Mouse (Mus musculus) ES-Bruce4 (cell line): ENCODE measurements around the gene Pigp. TPM values are rescaled to one million over a fixed set of nuclear protein-coding genes. Genes with fewer than 3 reads are reported as not detected.

Experiments
- H3K27ac ChIP-seq: 2 replicates; pipeline ENCODE4 v1.5.1; 2012; ENCODE audit warnings: low read length, inconsistent platforms; ENCODE audit not compliant: insufficient read depth
- H3K27me3 ChIP-seq: 2 replicates; pipeline ENCODE4 v1.6.1; 2012; ENCODE audit warnings: mild to moderate bottlenecking, low read length, inconsistent platforms; ENCODE audit not compliant: control insufficient read depth, poor library complexity, insufficient read depth, severe bottlenecking
- H3K36me3 ChIP-seq: 2 replicates; pipeline ENCODE4 v1.6.1; 2012; ENCODE audit warnings: inconsistent platforms, mild to moderate bottlenecking, low read length, moderate library complexity; ENCODE audit not compliant: control insufficient read depth, poor library complexity, insufficient read depth, severe bottlenecking
- H3K4me1 ChIP-seq: one replicate; pipeline ENCODE4 v1.8.1; 2011; ENCODE audit warnings: low read length; ENCODE audit not compliant: control insufficient read depth, insufficient read depth
- H3K4me3 ChIP-seq: 2 replicates; pipeline ENCODE4 v1.5.1; 2011; ENCODE audit warnings: low read depth, mild to moderate bottlenecking, low read length
- H3K9ac ChIP-seq: 2 replicates; pipeline ENCODE4 v1.6.1; 2012; ENCODE audit warnings: low read depth, mild to moderate bottlenecking, inconsistent platforms; ENCODE audit not compliant: poor library complexity, severe bottlenecking
- H3K9me3 ChIP-seq: replicated peaks from 2 replicates; pipeline ENCODE4 v1.6.1; 2012; ENCODE audit warnings: mild to moderate bottlenecking, low read length, inconsistent platforms; ENCODE audit not compliant: control insufficient read depth, poor library complexity, insufficient read depth, severe bottlenecking
- CTCF ChIP-seq: IDR thresholded peaks from one replicate; pipeline ENCODE4 v1.8.1; 2011; ENCODE audit warnings: low read depth, low read length
- EP300 ChIP-seq: IDR thresholded peaks from 2 replicates; pipeline ENCODE4 v1.6.1; 2011; ENCODE audit warnings: low read depth, low read length; ENCODE audit not compliant: insufficient read depth
- POLR2A ChIP-seq: IDR thresholded peaks from one replicate; pipeline ENCODE4 v1.8.1; 2011; ENCODE audit warnings: low read length; ENCODE audit not compliant: insufficient read depth
- polyA plus RNA-seq: library from polyadenylated mRNA; stranded (reverse); fragments of >200 nt; gene quantifications from 2 replicates; pipeline ENCODE4 v1.2.4, GENCODE M21; 2011; ENCODE audit warnings: low read depth; ENCODE audit not compliant: missing spikeins, insufficient read depth, insufficient read length

Gene Pigp
- polyA plus RNA-seq = 54.7 and 65.3 TPM in 2 replicates

DNA sequence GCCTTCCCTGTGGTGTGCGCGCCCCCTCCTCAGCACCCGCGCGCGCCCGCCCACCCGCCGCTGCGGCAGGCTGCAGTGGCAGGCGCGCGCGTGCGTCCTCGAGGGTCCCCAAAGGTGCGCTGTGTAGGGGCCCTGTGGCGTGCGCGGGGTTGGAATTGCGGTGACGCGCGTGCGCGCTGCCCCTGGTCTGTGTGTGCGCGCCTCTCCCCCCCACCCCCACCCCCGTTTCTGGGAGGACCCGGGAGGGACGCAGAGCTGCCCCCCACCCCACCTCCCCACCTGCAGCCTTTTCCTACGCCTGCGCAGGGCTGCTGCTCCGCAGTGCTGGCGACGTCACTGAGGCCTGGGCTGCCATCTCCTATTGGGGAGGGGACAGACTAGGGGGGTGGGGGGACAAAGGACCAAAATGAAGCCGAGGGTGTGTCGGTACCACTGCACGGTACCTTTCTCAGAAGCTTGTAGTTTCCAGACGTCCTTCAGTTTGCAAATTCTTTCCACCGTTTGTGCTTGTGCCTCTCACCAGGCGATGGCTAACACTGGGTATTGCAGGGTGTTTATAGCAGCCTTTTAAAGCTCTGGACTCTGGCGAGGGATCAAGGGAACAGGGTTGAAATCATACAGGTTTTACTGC, at the start of gene Pigp:
Gene Pigp (minus strand): TSS at position 542 of the 631 bp plus-strand sequence.
- H3K27me3 ChIP-seq = no peaks in the 10 kb centered on the region
- no peaks in the 10 kb centered on the region for H3K36me3 ChIP-seq
- peak within 1 kb of the TSS; percentile 87 for H3K4me3 ChIP-seq
- H3K9me3 ChIP-seq = no peaks in the 10 kb centered on the region
- no peak for TF ChIP-seq POLR2A
- no peak for TF ChIP-seq CTCF
- no peak for TF ChIP-seq EP300
- peak within 1 kb of the TSS; percentile 88 for H3K9ac ChIP-seq
- H3K27ac ChIP-seq = no peak within 1 kb of the TSS
- no peaks in the 10 kb centered on the region for H3K4me1 ChIP-seq

DNA sequence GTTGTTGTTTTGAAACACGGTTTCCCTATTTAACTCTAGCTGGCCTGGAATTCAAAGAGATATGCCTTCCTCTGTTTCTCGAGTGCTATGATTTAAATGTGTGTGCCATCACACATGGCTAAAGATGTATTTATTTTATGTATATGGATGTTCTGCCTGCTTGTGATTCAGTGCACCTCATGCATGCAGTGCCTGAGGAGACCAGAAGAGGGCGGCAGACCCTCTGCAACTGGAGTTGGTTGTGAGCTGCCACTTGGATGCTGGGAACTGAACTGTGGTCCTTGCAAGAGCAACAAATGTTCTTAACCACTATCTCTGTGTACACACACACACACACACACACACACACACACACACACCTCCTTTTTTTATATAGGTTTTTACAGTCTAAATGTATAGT, 48.9 kb upstream of the Pigp start:
- peaks cover 17% of the 10 kb centered on the region for H3K36me3 ChIP-seq

DNA sequence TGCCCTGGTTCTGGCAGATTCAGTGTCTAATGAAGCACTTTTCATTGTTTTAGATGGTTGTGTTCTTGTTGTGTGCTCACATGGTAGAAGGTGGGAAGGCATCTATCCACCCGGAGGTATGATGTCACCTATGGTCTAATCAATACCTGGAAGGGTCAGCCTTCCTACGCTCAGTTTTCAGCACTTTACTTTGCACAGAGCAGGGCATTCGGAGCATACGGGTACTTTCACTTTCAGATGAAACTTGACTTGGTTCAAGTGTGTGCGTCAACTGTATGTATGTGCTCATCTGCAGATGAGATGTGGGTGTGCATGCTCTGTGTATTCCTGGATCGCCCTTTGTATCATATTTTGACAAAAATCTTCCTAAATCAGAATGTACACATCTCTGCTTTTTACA, 42.5 kb upstream of the Pigp start:
- no peak overlapping the region for H3K9ac ChIP-seq
- H3K27me3 ChIP-seq = no peaks in the 10 kb centered on the region
- peaks cover 7% of the 10 kb centered on the region for H3K36me3 ChIP-seq
- H3K4me3 ChIP-seq = no peak overlapping the region
- TF ChIP-seq CTCF (no peak), EP300 (no peak), POLR2A (no peak)
- H3K9me3 ChIP-seq = no peaks in the 10 kb centered on the region
- H3K4me1 ChIP-seq = no peaks in the 10 kb centered on the region
- no peak overlapping the region for H3K27ac ChIP-seq

More for the DNA sequence above, 48.9 kb upstream of the Pigp start:
- H3K9me3 ChIP-seq = no peaks in the 10 kb centered on the region; the same call in 1 of the 2 replicates
- no peak overlapping the region for H3K4me3 ChIP-seq
- H3K9ac ChIP-seq = no peak overlapping the region
- no peaks in the 10 kb centered on the region for H3K27me3 ChIP-seq
- no peak overlapping the region for H3K27ac ChIP-seq
- no peak for TF ChIP-seq POLR2A
- peak; percentile 67 for TF ChIP-seq CTCF
- no peak for TF ChIP-seq EP300
- no peaks in the 10 kb centered on the region for H3K4me1 ChIP-seq

DNA sequence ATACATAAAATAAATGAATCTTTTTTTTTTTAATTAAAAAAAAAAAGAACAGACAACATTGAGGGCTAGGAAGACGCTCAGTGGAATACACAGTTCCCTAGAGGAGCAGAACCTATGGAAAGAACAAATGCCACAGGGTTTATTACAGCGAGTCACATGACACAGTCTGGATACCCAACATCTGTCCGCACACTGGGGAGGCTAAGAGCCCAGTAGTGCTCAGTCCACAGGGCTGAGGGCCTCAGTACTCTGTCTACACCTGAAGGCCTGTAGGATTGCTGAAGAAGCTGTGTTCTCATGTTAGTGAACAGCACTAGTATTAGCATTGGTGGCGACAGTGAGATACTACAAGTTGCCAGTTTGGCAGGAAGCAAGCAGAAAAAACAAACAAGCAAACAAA, 41.1 kb upstream of the Pigp start:
- Histone ChIP-seq H3K4me3 (no peak overlapping the region), H3K27ac (no peak overlapping the region), H3K36me3 (peaks cover 5% of the 10 kb centered on the region), H3K9me3 (no peaks in the 10 kb centered on the region), H3K9ac (no peak overlapping the region), H3K4me1 (no peaks in the 10 kb centered on the region), H3K27me3 (no peaks in the 10 kb centered on the region)
- TF ChIP-seq CTCF = no peak
- TF ChIP-seq POLR2A = no peak
- no peak for TF ChIP-seq EP300

DNA sequence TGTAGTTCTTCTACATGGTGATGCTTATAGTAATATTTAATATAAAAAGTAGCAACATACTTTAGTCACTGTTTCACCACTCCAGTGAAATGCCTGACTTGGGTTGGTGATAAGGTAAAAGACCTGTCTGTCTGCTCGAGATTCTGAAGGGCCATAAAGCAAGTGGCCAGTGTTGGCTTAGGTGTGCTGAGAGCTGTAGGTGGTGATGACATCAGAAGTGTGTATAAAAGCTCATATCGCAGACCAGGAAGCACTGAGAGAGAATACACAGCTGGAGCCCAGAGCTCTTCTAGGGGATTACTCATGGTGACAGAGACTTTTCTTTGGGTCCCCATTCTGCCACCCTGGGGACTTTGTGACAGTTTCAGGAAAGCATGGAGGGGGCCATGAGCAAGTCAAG, 40.6 kb upstream of the Pigp start:
- Histone ChIP-seq H3K36me3 (peaks cover 5% of the 10 kb centered on the region), H3K4me1 (no peaks in the 10 kb centered on the region), H3K27me3 (no peaks in the 10 kb centered on the region), H3K9ac (no peak overlapping the region), H3K9me3 (no peaks in the 10 kb centered on the region), H3K4me3 (no peak overlapping the region), H3K27ac (no peak overlapping the region)
- TF ChIP-seq POLR2A (no peak), EP300 (no peak), CTCF (no peak)

DNA sequence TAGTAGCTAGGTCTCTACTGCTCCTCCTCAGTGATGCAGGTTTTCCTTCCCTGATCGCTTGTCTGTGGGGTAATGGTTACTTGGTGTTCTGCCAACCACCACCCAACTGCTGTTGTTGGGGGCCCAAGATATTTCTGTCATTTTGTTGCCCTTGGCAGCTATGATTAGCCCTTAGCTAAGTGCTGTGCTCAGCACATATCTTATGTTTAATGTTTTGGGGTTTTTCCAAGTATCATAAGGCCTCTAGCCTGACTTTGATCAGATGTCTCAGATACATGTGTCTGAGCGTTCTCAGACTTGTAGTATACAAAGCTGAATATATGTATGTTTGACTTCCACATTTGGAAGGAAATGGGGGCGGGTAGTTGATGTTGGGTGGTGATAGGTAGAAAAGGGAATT, 39.6 kb upstream of the Pigp start:
- Histone ChIP-seq H3K4me3 (no peak overlapping the region), H3K27ac (no peak overlapping the region), H3K27me3 (no peaks in the 10 kb centered on the region), H3K36me3 (peaks cover 5% of the 10 kb centered on the region), H3K9me3 (no peaks in the 10 kb centered on the region), H3K4me1 (no peaks in the 10 kb centered on the region), H3K9ac (no peak overlapping the region)
- TF ChIP-seq CTCF (no peak), EP300 (no peak), POLR2A (no peak)
